Mouse (Mus musculus) myocyte (in vitro differentiated cells): ENCODE data around the gene Ric1. TPM values are rescaled to one million over a fixed set of nuclear protein-coding genes. Genes with fewer than 3 reads are reported as not detected.
"Not testable (repeated sequence)": the region's sequence is repeated elsewhere in the genome, so short reads cannot be mapped to it uniquely, and the experiment has no call there.

ENCODE experiments used
- H3K27me3 ChIP-seq: one replicate; pipeline ENCODE4 v1.6.1; 2011; ENCODE audit not compliant: control insufficient read depth, insufficient read depth, insufficient read length
- H3K36me3 ChIP-seq: one replicate; pipeline ENCODE4 v1.6.1; 2011; ENCODE audit not compliant: control insufficient read depth, insufficient read depth
- H3K4me2 ChIP-seq: one replicate; pipeline ENCODE4 v1.6.1; 2011; ENCODE audit warnings: low read depth, control low read depth
- H3K4me3 ChIP-seq: one replicate; pipeline ENCODE4 v1.5.1; 2011; ENCODE audit warnings: mild to moderate bottlenecking, control low read depth, moderate library complexity
- H3K79me2 ChIP-seq: one replicate; pipeline ENCODE4 v1.6.1; 2011; ENCODE audit not compliant: control insufficient read depth, insufficient read depth
- H3ac ChIP-seq: one replicate; pipeline ENCODE4 v1.6.1; 2011; ENCODE audit not compliant: control insufficient read depth, insufficient read length
- CEBPB ChIP-seq: IDR thresholded peaks from 2 replicates; pipeline ENCODE4 v1.6.1; 2011; ENCODE audit warnings: mild to moderate bottlenecking, moderate library complexity; ENCODE audit not compliant: poor library complexity, insufficient read depth, severe bottlenecking
- E2F4 ChIP-seq: IDR thresholded peaks from one replicate; pipeline ENCODE4 v1.6.1; 2011; ENCODE audit warnings: mild to moderate bottlenecking, control low read depth, moderate library complexity; ENCODE audit not compliant: insufficient read depth
- MAX ChIP-seq: IDR thresholded peaks from one replicate; pipeline ENCODE4 v1.6.1; 2011; ENCODE audit warnings: low read depth, mild to moderate bottlenecking, control low read depth
- MYOD1 ChIP-seq, 3 experiments: IDR thresholded peaks; one replicate each; pipeline ENCODE4 v1.6.1; 2011; ENCODE audit warnings: control low read depth in 2 of 3, low read depth in 2 of 3, mild to moderate bottlenecking in 2 of 3, moderate library complexity in 1 of 3; ENCODE audit not compliant: insufficient read length in 2 of 3, control insufficient read depth in 1 of 3
- MYOG ChIP-seq, 3 experiments: IDR thresholded peaks; one replicate each; pipeline ENCODE4 v1.6.1; 2011; ENCODE audit warnings: control low read depth in 2 of 3, low read depth in 2 of 3, mild to moderate bottlenecking in 2 of 3; ENCODE audit not compliant: insufficient read length in 2 of 3, control insufficient read depth in 1 of 3, insufficient read depth in 1 of 3
- POLR2A ChIP-seq: IDR thresholded peaks from one replicate; pipeline ENCODE4 v1.6.1; 2011; ENCODE audit warnings: low read depth, mild to moderate bottlenecking, control low read depth, moderate library complexity; ENCODE audit not compliant: insufficient read length
- POLR2AphosphoS2 ChIP-seq: IDR thresholded peaks from one replicate; pipeline ENCODE4 v1.6.1; 2011; ENCODE audit warnings: low read depth, control low read depth; ENCODE audit not compliant: insufficient read length
- REST ChIP-seq: IDR thresholded peaks from one replicate; pipeline ENCODE4 v1.6.1; 2011; ENCODE audit warnings: mild to moderate bottlenecking, control low read depth, moderate library complexity; ENCODE audit not compliant: insufficient read depth, insufficient read length
- SRF ChIP-seq: IDR thresholded peaks from one replicate; pipeline ENCODE4 v1.6.1; 2011; ENCODE audit warnings: low read depth; ENCODE audit not compliant: control insufficient read depth, insufficient read length
- TCF12 ChIP-seq: IDR thresholded peaks from one replicate; pipeline ENCODE4 v1.6.1; 2011; ENCODE audit warnings: mild to moderate bottlenecking, control low read depth; ENCODE audit not compliant: poor library complexity, insufficient read depth, severe bottlenecking
- TCF3 ChIP-seq: IDR thresholded peaks from one replicate; pipeline ENCODE4 v1.6.1; 2011; ENCODE audit warnings: low read depth, control low read depth; ENCODE audit not compliant: insufficient read length
- USF1 ChIP-seq: IDR thresholded peaks from one replicate; pipeline ENCODE4 v1.6.1; 2011; ENCODE audit warnings: low read depth, mild to moderate bottlenecking, control low read depth, moderate library complexity
- polyA plus RNA-seq: library from polyadenylated mRNA; unstranded; fragments of >200 nt; fragmentation: generic; extraction: Trizol; gene quantifications from one replicate; pipeline ENCODE4 v1.2.1, GENCODE M21; 2012; ENCODE audit warnings: missing spikeins

The Ric1 gene
- polyA plus RNA-seq, 1 experiment = 7.2 TPM

DNA sequence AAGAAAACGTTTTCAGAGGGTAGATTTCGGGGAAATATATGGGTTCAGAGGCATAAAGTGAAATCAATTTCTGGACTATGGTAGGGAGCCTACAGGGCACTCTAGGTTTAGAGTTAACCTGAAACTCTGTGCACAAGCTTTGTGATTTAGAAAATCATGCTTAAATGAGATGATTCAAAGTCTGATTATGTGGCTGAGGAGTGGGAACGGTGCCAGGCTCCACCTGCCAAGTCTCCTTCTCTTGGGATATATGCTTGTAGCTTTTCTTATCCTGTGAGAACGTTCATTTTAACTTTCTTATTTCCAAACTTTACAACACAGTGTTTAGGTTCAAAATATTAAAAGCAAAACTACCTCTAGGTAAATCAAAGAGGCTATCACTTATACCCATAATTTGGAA is 2.5 kb downstream of the Ric1 start:
- Histone ChIP-seq H3ac (no peak overlapping the region), H3K4me2 (peak overlapping the region; percentile 98), H3K36me3 (no peaks in the 10 kb centered on the region), H3K4me3 (no peak overlapping the region), H3K79me2 (peaks cover 69% of the 10 kb centered on the region), H3K27me3 (no peaks in the 10 kb centered on the region)
- TF ChIP-seq MYOG (IDR thresholded peaks at IDR 0.05; ENCODE audit: control insufficient read depth in 1 of 3, insufficient read depth in 1 of 3, insufficient read length in 2 of 3, low read depth in 2 of 3) (no peak), TCF3 (no peak), SRF (no peak), CEBPB (no peak), TCF12 (no peak), USF1 (no peak), MAX (no peak), E2F4 (no peak), REST (no peak), POLR2A (no peak), MYOD1 (IDR thresholded peaks at IDR 0.05; ENCODE audit: control insufficient read depth in 1 of 3, insufficient read length in 2 of 3, low read depth in 2 of 3) (no peak), POLR2AphosphoS2 (no peak)

DNA sequence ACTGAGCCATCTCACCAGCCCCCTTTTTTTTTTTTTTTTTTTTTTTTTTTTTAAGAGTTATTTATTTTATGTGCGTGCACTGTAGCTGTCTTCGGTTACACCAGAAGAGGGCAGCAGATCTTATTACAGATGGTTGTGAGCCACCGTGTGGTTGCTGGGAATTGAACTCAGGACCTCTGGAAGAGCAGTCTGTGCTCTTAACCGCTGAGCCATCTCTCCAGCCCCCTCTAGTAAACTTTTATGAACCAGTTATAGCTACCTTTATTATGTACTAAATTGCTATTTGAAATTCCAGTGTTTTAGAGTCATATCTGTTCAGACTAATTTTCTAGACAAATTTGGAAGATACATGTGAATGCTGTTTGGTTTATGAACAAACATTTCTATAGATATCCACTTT is 3.5 kb downstream of the Ric1 start:
- H3K4me2 ChIP-seq, H3K4me3 ChIP-seq, H3ac ChIP-seq, H3K36me3 ChIP-seq, H3K27me3 ChIP-seq: not testable (repeated sequence)
- H3K79me2 ChIP-seq = peaks cover 78% of the 10 kb centered on the region

DNA sequence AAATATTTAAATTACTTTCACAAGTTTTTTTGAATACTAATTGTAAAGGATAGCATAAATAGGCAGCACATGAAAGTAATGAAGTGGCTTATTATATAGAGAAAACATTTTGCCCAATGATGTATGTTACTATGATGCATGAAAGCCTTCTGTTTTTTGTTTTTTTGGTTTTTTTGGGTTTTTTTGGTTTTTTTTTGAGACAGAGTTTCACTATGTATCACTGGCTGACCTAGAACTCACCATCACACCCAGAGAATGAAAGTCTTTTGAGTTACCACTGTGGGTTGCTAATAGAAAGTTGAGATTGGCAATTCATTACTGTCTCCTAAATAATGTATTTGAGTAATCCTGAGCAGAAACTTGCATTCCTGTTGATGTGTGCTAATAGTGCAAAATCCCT is 4.8 kb downstream of the Ric1 start:
- H3K4me3 ChIP-seq = no peak overlapping the region
- H3ac ChIP-seq = no peak overlapping the region
- H3K27me3 ChIP-seq = no peaks in the 10 kb centered on the region
- H3K79me2 ChIP-seq = peaks cover 84% of the 10 kb centered on the region
- H3K4me2 ChIP-seq = no peak overlapping the region
- TF ChIP-seq USF1 (no peak), SRF (no peak), MYOD1 (IDR thresholded peaks at IDR 0.05; ENCODE audit: control insufficient read depth in 1 of 3, insufficient read length in 2 of 3, low read depth in 2 of 3) (no peak), TCF3 (no peak), POLR2AphosphoS2 (no peak), E2F4 (no peak), TCF12 (no peak), CEBPB (no peak), POLR2A (no peak), REST (no peak), MAX (no peak), MYOG (IDR thresholded peaks at IDR 0.05; ENCODE audit: control insufficient read depth in 1 of 3, insufficient read depth in 1 of 3, insufficient read length in 2 of 3, low read depth in 2 of 3) (no peak)
- no peaks in the 10 kb centered on the region for H3K36me3 ChIP-seq

DNA sequence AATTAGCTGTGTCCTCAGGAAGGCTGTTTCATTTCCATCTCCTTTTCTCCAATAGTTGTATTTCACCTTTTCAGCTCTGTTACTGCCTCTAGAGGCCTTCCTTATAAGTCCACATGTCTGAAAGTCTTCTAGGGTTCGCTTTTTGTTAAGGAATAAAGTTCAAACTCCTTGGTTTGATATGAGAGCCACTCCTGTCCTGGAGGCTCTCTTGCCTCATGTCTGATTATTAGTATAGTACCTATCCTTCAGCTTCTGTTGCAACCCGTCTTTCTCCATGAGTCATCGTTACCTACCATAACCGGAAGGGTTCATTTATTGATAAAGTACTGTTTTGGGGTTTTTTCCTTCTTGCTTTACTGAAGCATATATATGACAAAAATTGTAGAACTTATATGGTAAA is 5.2 kb downstream of the Ric1 start:
- H3K79me2 ChIP-seq = peaks cover 88% of the 10 kb centered on the region
- H3K4me2 ChIP-seq = no peak overlapping the region
- H3K36me3 ChIP-seq = no peaks in the 10 kb centered on the region
- no peak overlapping the region for H3K4me3 ChIP-seq
- no peak overlapping the region for H3ac ChIP-seq
- TF ChIP-seq POLR2A (no peak), TCF3 (no peak), MAX (no peak), SRF (no peak), USF1 (no peak), MYOG (IDR thresholded peaks at IDR 0.05; ENCODE audit: control insufficient read depth in 1 of 3, insufficient read depth in 1 of 3, insufficient read length in 2 of 3, low read depth in 2 of 3) (no peak), TCF12 (no peak), CEBPB (no peak), REST (no peak), POLR2AphosphoS2 (no peak), E2F4 (no peak), MYOD1 (IDR thresholded peaks at IDR 0.05; ENCODE audit: control insufficient read depth in 1 of 3, insufficient read length in 2 of 3, low read depth in 2 of 3) (no peak)
- H3K27me3 ChIP-seq = no peaks in the 10 kb centered on the region

DNA sequence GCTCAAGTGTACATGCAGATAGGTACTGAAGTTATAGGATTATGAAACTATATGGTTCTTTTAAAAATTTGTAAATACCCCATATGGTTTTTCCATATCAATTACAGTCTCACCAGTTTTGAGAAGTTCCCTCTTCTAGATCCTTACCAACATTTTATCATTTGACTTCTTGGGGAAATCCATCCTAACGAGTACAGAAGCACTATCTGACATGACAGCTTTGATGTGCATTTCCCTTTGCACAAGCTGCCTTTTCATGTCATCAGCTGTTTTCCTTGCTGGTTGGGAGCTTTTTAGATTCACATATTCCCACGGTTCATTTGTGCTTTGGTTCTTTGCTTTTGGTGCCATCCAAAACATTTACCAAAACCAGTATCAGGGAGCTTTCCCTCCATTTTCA is 6.5 kb downstream of the Ric1 start:
- Histone ChIP-seq H3K79me2 (peaks cover 95% of the 10 kb centered on the region), H3K36me3 (no peaks in the 10 kb centered on the region), H3K4me3 (no peak overlapping the region), H3ac (no peak overlapping the region), H3K27me3 (no peaks in the 10 kb centered on the region), H3K4me2 (no peak overlapping the region)
- TF ChIP-seq MYOG (IDR thresholded peaks at IDR 0.05; ENCODE audit: control insufficient read depth in 1 of 3, insufficient read depth in 1 of 3, insufficient read length in 2 of 3, low read depth in 2 of 3) (no peak), USF1 (no peak), TCF3 (no peak), POLR2AphosphoS2 (no peak), TCF12 (no peak), REST (no peak), SRF (no peak)
